8 mouse cellular contexts compared by ENCODE assay signal in genomic region chr1:66863741-66864495, GRCm38 (mm10). TPM values are rescaled to one million over a fixed set of nuclear protein-coding genes. Genes with fewer than 3 reads are reported as not detected.
DNase-seq lines count a peak whose midpoint lies in the region; ATAC-seq and TF ChIP-seq lines count a peak whose summit lies in the region.

No protein-coding gene starts in this region.

- peak overlapping the region; percentile 45; the same call in 1 of the 2 replicates for H3K4me3 ChIP-seq in spleen, adult 2 months (ENCODE audit: extremely low read depth, insufficient read depth, insufficient read length)
- H3K4me3 ChIP-seq in forebrain, embryonic 13.5 days = peak overlapping the region; percentile 74
- H3K4me3 ChIP-seq in neural tube, embryonic 12.5 days = no peak overlapping the region

- peak overlapping the region; percentile 85 for H3K4me2 ChIP-seq in forebrain, embryonic 13.5 days
- H3K4me2 ChIP-seq in neural tube, embryonic 12.5 days (replicated peaks) = peak overlapping the region; percentile 88

- peaks cover 5% of the 10 kb centered on the region for H3K4me1 ChIP-seq in spleen, adult 2 months (ENCODE audit: control insufficient read depth, insufficient read depth, insufficient read length)
- H3K4me1 ChIP-seq in forebrain, embryonic 13.5 days = peaks cover 19% of the 10 kb centered on the region
- no peaks in the 10 kb centered on the region; the same call in 1 of the 2 replicates for H3K4me1 ChIP-seq in neural tube, embryonic 12.5 days

- intact Hi-C loops in gastrocnemius, postnatal 36 days (cut with DNase I) = no loop called here

- H3K27ac ChIP-seq in spleen, adult 2 months (ENCODE audit: insufficient read depth, low read length) = no peak overlapping the region
- no peak overlapping the region for H3K27ac ChIP-seq in forebrain, embryonic 13.5 days
- H3K27ac ChIP-seq in neural tube, embryonic 12.5 days = no peak overlapping the region

- no peak overlapping the region for H3K9ac ChIP-seq in forebrain, embryonic 13.5 days
- H3K9ac ChIP-seq in neural tube, embryonic 12.5 days = no peak overlapping the region

- ATAC-seq in forebrain, embryonic 13.5 days = no peak
- ATAC-seq in neural tube, embryonic 12.5 days (ENCODE audit: low FRiP score, low read depth) = no peak

- H3K27me3 ChIP-seq in spleen, adult 2 months (ENCODE audit: control insufficient read depth, insufficient read depth, low read length) = no peaks in the 10 kb centered on the region
- H3K27me3 ChIP-seq in forebrain, embryonic 13.5 days = no peaks in the 10 kb centered on the region; the same call in 1 of the 2 replicates
- H3K27me3 ChIP-seq in neural tube, embryonic 12.5 days (replicated peaks) = no peaks in the 10 kb centered on the region

- no peak for TF ChIP-seq POLR2A in spleen, adult 2 months (IDR thresholded peaks at IDR 0.05; ENCODE audit: low read depth, low read length)

- no peak for TF ChIP-seq CTCF in spleen, adult 2 months (IDR thresholded peaks at IDR 0.05; ENCODE audit: extremely low read depth, insufficient read depth, insufficient read length, insufficient replicate concordance)

- H3K9me3 ChIP-seq in forebrain, embryonic 13.5 days (replicated peaks) = no peaks in the 10 kb centered on the region
- H3K9me3 ChIP-seq in neural tube, embryonic 12.5 days = no peaks in the 10 kb centered on the region; the same call in 1 of the 2 replicates

- 2% methylated on average over 9 of the region's 9 CpGs for WGBS in spleen, adult 2 months
- WGBS in forebrain, embryonic 13.5 days = 22% methylated on average over 9 of the region's 9 CpGs
- 21% methylated on average over 9 of the region's 9 CpGs for WGBS in neural tube, embryonic 12.5 days

- H3K36me3 ChIP-seq in spleen, adult 2 months (ENCODE audit: control insufficient read depth, insufficient read depth, low read length) = no peaks in the 10 kb centered on the region
- no peaks in the 10 kb centered on the region for H3K36me3 ChIP-seq in forebrain, embryonic 13.5 days (ENCODE audit: poor library complexity, severe bottlenecking)
- H3K36me3 ChIP-seq in neural tube, embryonic 12.5 days = no peaks in the 10 kb centered on the region; the same call in 1 of the 2 replicates

- no peak for DNase-seq in spleen, adult 2 months (ENCODE audit: low read depth in 1 of 2, low spot score in 2 of 2)
- no peak for DNase-seq in spleen, adult 12 weeks (ENCODE audit: low spot score)
- DNase-seq in kidney, postnatal 14 days = peak; percentile 27
- no peak for DNase-seq in layer of hippocampus, postnatal 25 days (ENCODE audit: extremely low spot score in 1 of 2, low spot score in 1 of 2)
- DNase-seq in gastrocnemius, postnatal 36 days = no peak
- no peak for DNase-seq in cerebellum, postnatal 4 days (ENCODE audit: low spot score in 2 of 2)

RNA-seq across cellular contexts. Expression of gene Acadl, which starts 0.8 kb away (rescaled TPM):
- 11.4 and 13.6 TPM in 2 replicates for polyA plus RNA-seq in spleen, adult 2 months (2012; rRNA removed)
- polyA plus RNA-seq in forebrain, embryonic 13.5 days (2015; fragmentation: Nextera tagmentation; extraction: Ambion mirVana) = 31.7 and 36.9 TPM in 2 replicates
- 55.7 and 60.4 TPM in 2 replicates for polyA plus RNA-seq in neural tube, embryonic 12.5 days (2016; fragmentation: Nextera tagmentation; extraction: Ambion mirVana)
- total RNA-seq in layer of hippocampus, postnatal 25 days (2021) = 10 to 100 TPM; 32.1 to 32.4 TPM
- total RNA-seq in gastrocnemius, postnatal 36 days (2021) = 100 to 1,000 TPM; 259 to 288 TPM

RNA-seq across cellular contexts. Expression of gene Kansl1l, which starts 46.6 kb away (rescaled TPM):
- polyA plus RNA-seq in spleen, adult 2 months (2012; rRNA removed) = 1.5 and 1.7 TPM in 2 replicates
- polyA plus RNA-seq in forebrain, embryonic 13.5 days (2015; fragmentation: Nextera tagmentation; extraction: Ambion mirVana) = 15.0 and 15.4 TPM in 2 replicates
- polyA plus RNA-seq in neural tube, embryonic 12.5 days (2016; fragmentation: Nextera tagmentation; extraction: Ambion mirVana) = 19.2 and 20.5 TPM in 2 replicates
- total RNA-seq in layer of hippocampus, postnatal 25 days (2021) = 10 to 100 TPM; 17.3 to 17.8 TPM
- 10 to 100 TPM; 17.8 to 20.3 TPM for total RNA-seq in gastrocnemius, postnatal 36 days (2021)
